Mouse (Mus musculus) G1E-ER4 (cell line): ENCODE measurements around the gene Mrgpre. TPM values are rescaled to one million over a fixed set of nuclear protein-coding genes. Genes with fewer than 3 reads are reported as not detected.

ENCODE experiments used
- GATA1 ChIP-seq: IDR thresholded peaks from one replicate; pipeline ENCODE4 v1.8.0; 2012; ENCODE audit warnings: low read length, inconsistent platforms
- polyA plus RNA-seq: library from polyadenylated mRNA; stranded (reverse); fragments of >175 nt; gene quantifications from 2 replicates; pipeline ENCODE4 v1.2.3, GENCODE M21; 2012

Mrgpre gene
- polyA plus RNA-seq: not detected in 2 replicates

GRCm38 (mm10) chr7:143783996-143784829 is at the start of gene Mrgpre:
Mrgpre (minus strand) TSS chr7:143784500.
- TF ChIP-seq GATA1: no peak

GRCm38 (mm10) chr7:143833581-143834190 is 49.4 kb upstream of the Mrgpre start:
- no peak for TF ChIP-seq GATA1

- no peak for TF ChIP-seq GATA1
Measured at GRCm38 (mm10) chr7:143832611-143833010, 48.3 kb upstream of the Mrgpre start.

GRCm38 (mm10) chr7:143832196-143832595 is 47.9 kb upstream of the Mrgpre start:
- TF ChIP-seq GATA1: no peak

GRCm38 (mm10) chr7:143830399-143830798 is 46.1 kb upstream of the Mrgpre start:
- TF ChIP-seq GATA1: no peak

- TF ChIP-seq GATA1: no peak
Measured at GRCm38 (mm10) chr7:143829504-143830331, 45.4 kb upstream of the Mrgpre start.

GRCm38 (mm10) chr7:143826985-143827384 is 42.7 kb upstream of the Mrgpre start:
- no peak for TF ChIP-seq GATA1

- TF ChIP-seq GATA1: no peak
Measured at GRCm38 (mm10) chr7:143823266-143823605, 38.9 kb upstream of the Mrgpre start.

- no peak for TF ChIP-seq GATA1
Measured at GRCm38 (mm10) chr7:143822375-143823265, 38.3 kb upstream of the Mrgpre start, which contains the start of the genes Nadsyn1 and Dhcr7. Nadsyn1 (minus strand) TSS chr7:143822849. Dhcr7 (plus strand) TSS chr7:143823145.

GRCm38 (mm10) chr7:143821241-143821640 is 36.9 kb upstream of the Mrgpre start:
- TF ChIP-seq GATA1: no peak

- no peak for TF ChIP-seq GATA1
Measured at GRCm38 (mm10) chr7:143819201-143819600, 34.9 kb upstream of the Mrgpre start.

GRCm38 (mm10) chr7:143808909-143809308 is 24.6 kb upstream of the Mrgpre start:
- no peak for TF ChIP-seq GATA1

- no peak for TF ChIP-seq GATA1
Measured at GRCm38 (mm10) chr7:143805199-143805624, 20.9 kb upstream of the Mrgpre start.

- no peak for TF ChIP-seq GATA1
Measured at GRCm38 (mm10) chr7:143801195-143802065, 17.1 kb upstream of the Mrgpre start.
